Mouse (Mus musculus) intestine, embryonic 14.5 days (tissue): ENCODE data around the gene Ankrd12. TPM values are rescaled to one million over a fixed set of nuclear protein-coding genes. Genes with fewer than 3 reads are reported as not detected.

Source experiments
- ATAC-seq: fragments of 200-750 bp; cut with Nextera tagmentation; replicated peaks from 2 replicates; pipeline ENCODE4 v1.8.0; 2017; ENCODE audit warnings: low read depth, moderate number of reproducible peaks, moderate TSS enrichment, moderate library complexity; ENCODE audit not compliant: low FRiP score, low TSS enrichment
- DNase-seq: peaks from one replicate; pipeline ENCODE4 v3.0.0-alpha.2; 2018; ENCODE audit warnings: low spot score
- H3K27ac ChIP-seq: fragments of 300-500 bp; sonication (generic); 2 replicates; pipeline ENCODE4 v1.5.1; 2014; ENCODE audit warnings: low read depth, mild to moderate bottlenecking, control low read depth
- H3K27me3 ChIP-seq: fragments of 300-500 bp; sonication (generic); replicated peaks from 2 replicates; pipeline ENCODE4 v1.6.1; 2014; ENCODE audit warnings: low read length, control low read depth; ENCODE audit not compliant: control insufficient read depth, insufficient read depth
- H3K36me3 ChIP-seq: fragments of 300-500 bp; sonication (generic); 2 replicates; pipeline ENCODE4 v1.6.1; 2014; ENCODE audit warnings: low read length, control low read depth; ENCODE audit not compliant: control insufficient read depth, insufficient read depth
- H3K4me1 ChIP-seq: fragments of 300-500 bp; sonication (generic); replicated peaks from 2 replicates; pipeline ENCODE4 v1.6.1; 2014; ENCODE audit warnings: low read length, control low read depth, mixed read lengths; ENCODE audit not compliant: control insufficient read depth, insufficient read depth
- H3K4me2 ChIP-seq: fragments of 300-500 bp; sonication (generic); 2 replicates; pipeline ENCODE4 v1.6.1; 2014; ENCODE audit warnings: low read length
- H3K4me3 ChIP-seq: fragments of 300-500 bp; sonication (generic); 2 replicates; pipeline ENCODE4 v1.5.1; 2014; ENCODE audit warnings: low read depth, low read length, control low read depth, mixed read lengths
- H3K9ac ChIP-seq: fragments of 300-500 bp; sonication (generic); 2 replicates; pipeline ENCODE4 v1.6.1; 2014; ENCODE audit warnings: mild to moderate bottlenecking, low read length
- H3K9me3 ChIP-seq: fragments of 300-500 bp; sonication (generic); 2 replicates; pipeline ENCODE4 v1.6.1; 2016; ENCODE audit warnings: low read length, control low read depth; ENCODE audit not compliant: control insufficient read depth
- WGBS: fragments of 180-500 bp; shearing (Covaris S2); extraction: QIAGEN DNeasy Blood & Tissue Kit; methylation state at CpG from one replicate; pipeline ENCODE4 v1.1.7; 2014; 5-methylcytosine and 5-hydroxymethylcytosine counted together
- polyA plus RNA-seq: library from polyadenylated mRNA; unstranded; fragments of >200 nt; fragmentation: Nextera tagmentation; extraction: Ambion mirVana; gene quantifications from 2 replicates; pipeline ENCODE4 v1.2.1, GENCODE M21; 2014

Ankrd12 gene
- polyA plus RNA-seq, 1 experiment from 2014 or later, result 21.2 TPM

- peak overlapping the region; percentile 84 for H3K4me3 ChIP-seq
- H3K27ac ChIP-seq, result peak overlapping the region; percentile 57
- no peak for DNase-seq
- WGBS, result 30% methylated on average over 6 of the region's 6 CpGs
- H3K4me1 ChIP-seq, result peaks cover 18% of the 10 kb centered on the region
- no peaks in the 10 kb centered on the region for H3K27me3 ChIP-seq
- peak overlapping the region; percentile 70 for H3K4me2 ChIP-seq
- no peak for ATAC-seq
- H3K9ac ChIP-seq, result peak overlapping the region; percentile 76
- peaks cover 20% of the 10 kb centered on the region for H3K36me3 ChIP-seq
- no peaks in the 10 kb centered on the region for H3K9me3 ChIP-seq
These were observed 33.9 kb upstream of the Ankrd12 start for GRCm38 (mm10) chr17:66110746-66111145.

- Histone ChIP-seq H3K36me3 (no peaks in the 10 kb centered on the region), H3K4me2 (no peak overlapping the region), H3K27ac (no peak overlapping the region), H3K27me3 (no peaks in the 10 kb centered on the region), H3K9ac (no peak overlapping the region), H3K9me3 (no peaks in the 10 kb centered on the region), H3K4me3 (no peak overlapping the region), H3K4me1 (peaks cover 18% of the 10 kb centered on the region)
- ATAC-seq (no peak), DNase-seq (no peak)
- WGBS, result 81% methylated on average over 4 of the region's 4 CpGs
These were observed 31.3 kb upstream of the Ankrd12 start for GRCm38 (mm10) chr17:66108198-66108597.

- Histone ChIP-seq H3K9me3 (no peaks in the 10 kb centered on the region), H3K36me3 (no peaks in the 10 kb centered on the region), H3K4me3 (no peak overlapping the region), H3K9ac (no peak overlapping the region), H3K4me1 (peaks cover 14% of the 10 kb centered on the region), H3K4me2 (no peak overlapping the region), H3K27ac (no peak overlapping the region), H3K27me3 (no peaks in the 10 kb centered on the region)
- ATAC-seq, result no peak
- no peak for DNase-seq
- WGBS, result 71% methylated on average over 8 of the region's 8 CpGs
These were observed 30.6 kb upstream of the Ankrd12 start for GRCm38 (mm10) chr17:66107466-66107865.

- Histone ChIP-seq H3K27ac (no peak overlapping the region), H3K4me3 (no peak overlapping the region), H3K4me2 (no peak overlapping the region), H3K27me3 (no peaks in the 10 kb centered on the region), H3K9me3 (no peaks in the 10 kb centered on the region), H3K4me1 (peaks cover 9% of the 10 kb centered on the region), H3K9ac (0 out of 2 replicates have a peak overlapping the region, but pooled peaks have one; percentile 2), H3K36me3 (no peaks in the 10 kb centered on the region)
- no peak for ATAC-seq
- peak; percentile 76 for DNase-seq
- 50% methylated on average over 10 of the region's 10 CpGs for WGBS
These were observed 29.8 kb upstream of the Ankrd12 start for GRCm38 (mm10) chr17:66106601-66107267.

- no peaks in the 10 kb centered on the region for H3K36me3 ChIP-seq
- 81% methylated on average over 7 of the region's 7 CpGs for WGBS
- peaks cover 11% of the 10 kb centered on the region for H3K4me1 ChIP-seq
- H3K4me2 ChIP-seq, result no peak overlapping the region
- H3K27ac ChIP-seq, result no peak overlapping the region
- H3K27me3 ChIP-seq, result no peaks in the 10 kb centered on the region
- H3K9me3 ChIP-seq, result no peaks in the 10 kb centered on the region
- ATAC-seq (no peak), DNase-seq (no peak)
- H3K9ac ChIP-seq, result no peak overlapping the region
- no peak overlapping the region for H3K4me3 ChIP-seq
These were observed 27.2 kb upstream of the Ankrd12 start for GRCm38 (mm10) chr17:66104076-66104475.

GRCm38 (mm10) chr17:66101380-66102330 is 24.8 kb upstream of the Ankrd12 start, which contains the start of gene Ndufv2:
Gene Ndufv2, minus strand, starts transcription at chr17:66101559.
- 1% methylated on average over 67 of the region's 67 CpGs for WGBS
- Histone ChIP-seq H3K4me3 (peak within 1 kb of the TSS; percentile 84), H3K27ac (peak within 1 kb of the TSS; percentile 70), H3K36me3 (no peaks in the 10 kb centered on the region), H3K27me3 (no peaks in the 10 kb centered on the region), H3K4me2 (peak within 1 kb of the TSS; percentile 94), H3K9ac (peak within 1 kb of the TSS; percentile 95), H3K4me1 (peaks cover 10% of the 10 kb centered on the region), H3K9me3 (no peaks in the 10 kb centered on the region)
- ATAC-seq (peak; percentile 97), DNase-seq (peak; percentile 97)

GRCm38 (mm10) chr17:66100566-66101379 is 23.9 kb upstream of the Ankrd12 start:
- DNase-seq, result no peak
- ATAC-seq, result peak; percentile 59; the same call in 1 of the 2 replicates
- under 1% methylated on average over 41 of the region's 41 CpGs for WGBS

GRCm38 (mm10) chr17:66092664-66093063 is 15.8 kb upstream of the Ankrd12 start:
- DNase-seq (no peak), ATAC-seq (no peak)
- H3K9ac ChIP-seq, result no peak overlapping the region
- H3K36me3 ChIP-seq, result peaks cover 29% of the 10 kb centered on the region
- H3K4me3 ChIP-seq, result no peak overlapping the region
- WGBS, result 73% methylated on average over 3 of the region's 3 CpGs
- no peaks in the 10 kb centered on the region for H3K27me3 ChIP-seq
- no peaks in the 10 kb centered on the region for H3K4me1 ChIP-seq
- H3K27ac ChIP-seq, result no peak overlapping the region
- no peak overlapping the region for H3K4me2 ChIP-seq
- H3K9me3 ChIP-seq, result no peaks in the 10 kb centered on the region

More at GRCm38 (mm10) chr17:66100566-66101379, 23.9 kb upstream of the Ankrd12 start:
- Histone ChIP-seq H3K4me2 (peak overlapping the region; percentile 94), H3K36me3 (no peaks in the 10 kb centered on the region), H3K9me3 (no peaks in the 10 kb centered on the region), H3K27ac (peak overlapping the region; percentile 70), H3K4me3 (peak overlapping the region; percentile 84), H3K27me3 (no peaks in the 10 kb centered on the region), H3K9ac (peak overlapping the region; percentile 95), H3K4me1 (peaks cover 9% of the 10 kb centered on the region)
